Mouse (Mus musculus) spleen, postnatal 10 days (tissue): Measurements from ENCODE around the gene Cdh22.

Source experiments
- DNase-seq, 2 experiments: peaks; one replicate each; pipeline ENCODE4 v3.0.0; 2021 to 2022; ENCODE audit warnings: low spot score in 2 of 2

Cdh22 gene

GRCm38 (mm10) chr2:165234613-165235291 lies at the start of gene Cdh22:
TSS of gene Cdh22 (minus strand) at chr2:165234853.
- DNase-seq = peak in 1 of 2 experiments; percentile 50

- DNase-seq = no peak
Observed at GRCm38 (mm10) chr2:165284377-165284776, 49.7 kb upstream of the Cdh22 start.

- DNase-seq = no peak
Observed at GRCm38 (mm10) chr2:165283644-165284043, 49.0 kb upstream of the Cdh22 start.

- DNase-seq = no peak
Observed at GRCm38 (mm10) chr2:165281779-165282311, 47.2 kb upstream of the Cdh22 start.

- DNase-seq = no peak
Observed at GRCm38 (mm10) chr2:165279351-165279750, 44.7 kb upstream of the Cdh22 start.

- no peak for DNase-seq
Observed at GRCm38 (mm10) chr2:165277188-165277740, 42.6 kb upstream of the Cdh22 start.

- peak; percentile 38 to 77 for DNase-seq
Observed at GRCm38 (mm10) chr2:165275824-165276223, 41.2 kb upstream of the Cdh22 start.

GRCm38 (mm10) chr2:165275124-165275640 lies 40.5 kb upstream of the Cdh22 start:
- DNase-seq = no peak

- DNase-seq = no peak
Observed at GRCm38 (mm10) chr2:165273589-165273988, 38.9 kb upstream of the Cdh22 start.

GRCm38 (mm10) chr2:165271326-165271725 lies 36.7 kb upstream of the Cdh22 start:
- DNase-seq = no peak

- no peak for DNase-seq
Observed at GRCm38 (mm10) chr2:165270858-165271257, 36.2 kb upstream of the Cdh22 start.

- no peak for DNase-seq
Observed at GRCm38 (mm10) chr2:165266739-165267138, 32.1 kb upstream of the Cdh22 start.

GRCm38 (mm10) chr2:165263861-165264260 lies 29.2 kb upstream of the Cdh22 start:
- no peak for DNase-seq

GRCm38 (mm10) chr2:165262274-165262990 lies 27.8 kb upstream of the Cdh22 start:
- no peak for DNase-seq

GRCm38 (mm10) chr2:165259859-165260258 lies 25.2 kb upstream of the Cdh22 start:
- no peak for DNase-seq

- DNase-seq = no peak
Observed at GRCm38 (mm10) chr2:165258321-165258720, 23.7 kb upstream of the Cdh22 start.

- no peak for DNase-seq
Observed at GRCm38 (mm10) chr2:165257151-165257834, 22.6 kb upstream of the Cdh22 start.

- DNase-seq = no peak
Observed at GRCm38 (mm10) chr2:165256213-165256612, 21.6 kb upstream of the Cdh22 start.

- DNase-seq = no peak
Observed at GRCm38 (mm10) chr2:165253867-165254266, 19.2 kb upstream of the Cdh22 start.

GRCm38 (mm10) chr2:165253269-165253668 lies 18.6 kb upstream of the Cdh22 start:
- DNase-seq = no peak

- no peak for DNase-seq
Observed at GRCm38 (mm10) chr2:165252801-165253200, 18.1 kb upstream of the Cdh22 start.

GRCm38 (mm10) chr2:165252381-165252780 lies 17.7 kb upstream of the Cdh22 start:
- DNase-seq = no peak
